Mouse (Mus musculus) midbrain, postnatal 0 days (tissue): ENCODE results near the gene Robo1. TPM values are rescaled to one million over a fixed set of nuclear protein-coding genes. Genes with fewer than 3 reads are reported as not detected.

Experiments used
- ATAC-seq: fragments of 200-750 bp; cut with Nextera tagmentation; 2 replicates; pipeline ENCODE4 v1.8.0; 2017; ENCODE audit warnings: moderate number of reproducible peaks, mild to moderate bottlenecking, moderate TSS enrichment, moderate library complexity; ENCODE audit not compliant: low FRiP score
- DNase-seq: peaks from one replicate; pipeline ENCODE4 v3.0.0-alpha.2; 2015; ENCODE audit warnings: low spot score
- H3K27ac ChIP-seq: fragments of 300-500 bp; sonication (generic); 2 replicates; pipeline ENCODE4 v1.5.1; 2014; ENCODE audit warnings: low read depth, mild to moderate bottlenecking, low read length, mixed read lengths
- H3K27me3 ChIP-seq: fragments of 300-500 bp; sonication (generic); 2 replicates; pipeline ENCODE4 v1.6.1; 2014; ENCODE audit warnings: low read length, control low read depth, mixed read lengths; ENCODE audit not compliant: insufficient read depth
- H3K36me3 ChIP-seq: fragments of 300-500 bp; sonication (generic); 2 replicates; pipeline ENCODE4 v1.6.1; 2014; ENCODE audit warnings: low read length, control low read depth, mixed read lengths; ENCODE audit not compliant: insufficient read depth
- H3K4me1 ChIP-seq: fragments of 300-500 bp; sonication (generic); 2 replicates; pipeline ENCODE4 v1.6.1; 2014; ENCODE audit warnings: mild to moderate bottlenecking, control low read depth, antibody characterized with exemption, low read length, mixed read lengths; ENCODE audit not compliant: insufficient read depth
- H3K4me2 ChIP-seq: fragments of 300-500 bp; sonication (generic); 2 replicates; pipeline ENCODE4 v1.6.1; 2014; ENCODE audit warnings: low read depth, mild to moderate bottlenecking, low read length, mixed read lengths; ENCODE audit not compliant: poor library complexity, severe bottlenecking
- H3K4me3 ChIP-seq: fragments of 300-500 bp; sonication (generic); 2 replicates; pipeline ENCODE4 v1.5.1; 2014; ENCODE audit warnings: low read depth, mild to moderate bottlenecking, low read length, moderate library complexity
- H3K9ac ChIP-seq: fragments of 300-500 bp; sonication (generic); replicated peaks from 2 replicates; pipeline ENCODE4 v1.6.1; 2014; ENCODE audit warnings: mild to moderate bottlenecking, low read length, moderate library complexity, mixed read lengths; ENCODE audit not compliant: poor library complexity, severe bottlenecking
- H3K9me3 ChIP-seq: fragments of 300-500 bp; sonication (generic); 2 replicates; pipeline ENCODE4 v1.6.1; 2016; ENCODE audit warnings: low read length, control low read depth
- CTCF ChIP-seq: IDR thresholded peaks from 2 replicates; pipeline ENCODE4 v1.5.1; 2016; ENCODE audit warnings: antibody characterized with exemption, mild to moderate bottlenecking
- WGBS: fragments of 180-500 bp; shearing (Covaris S2); extraction: QIAGEN DNeasy Blood & Tissue Kit; methylation state at CpG from one replicate; pipeline ENCODE4 v1.1.7; 2014; 5-methylcytosine and 5-hydroxymethylcytosine counted together
- polyA plus RNA-seq: library from polyadenylated mRNA; unstranded; fragments of >200 nt; fragmentation: Nextera tagmentation; extraction: Ambion mirVana; gene quantifications from 2 replicates; pipeline ENCODE4 v1.2.1, GENCODE M21; 2015
- total RNA-seq: library from RNA; depleted of rRNA; stranded (reverse); fragments of >200 nt; gene quantifications from 2 replicates; pipeline ENCODE4 v1.2.3, GENCODE M21; 2014

Robo1 gene
- total and polyA plus RNA-seq, 2 experiments from 2014 or later = 31.4 to 96.1 TPM

GRCm38 (mm10) chr16:72575171-72575570 lies 267.1 kb downstream of the Robo1 start:
- H3K4me2 ChIP-seq = no peak overlapping the region
- H3K9me3 ChIP-seq = no peaks in the 10 kb centered on the region
- no peaks in the 10 kb centered on the region for H3K27me3 ChIP-seq
- no peaks in the 10 kb centered on the region for H3K36me3 ChIP-seq
- no peak for TF ChIP-seq CTCF
- DNase-seq (no peak), ATAC-seq (no peak)
- no peak overlapping the region for H3K4me3 ChIP-seq
- no peaks in the 10 kb centered on the region for H3K4me1 ChIP-seq
- no peak overlapping the region for H3K9ac ChIP-seq
- no peak overlapping the region for H3K27ac ChIP-seq
- 94% methylated on average over 1 of the region's 1 CpGs for WGBS

GRCm38 (mm10) chr16:72576956-72577355 lies 268.9 kb downstream of the Robo1 start:
- no peak for ATAC-seq
- Histone ChIP-seq H3K9ac (no peak overlapping the region), H3K27me3 (no peaks in the 10 kb centered on the region), H3K27ac (no peak overlapping the region), H3K4me1 (no peaks in the 10 kb centered on the region), H3K4me3 (no peak overlapping the region), H3K36me3 (no peaks in the 10 kb centered on the region), H3K9me3 (no peaks in the 10 kb centered on the region), H3K4me2 (no peak overlapping the region)
- DNase-seq = peak; percentile 7
- no peak for TF ChIP-seq CTCF
- WGBS = 62% methylated on average over 7 of the region's 7 CpGs

DNA sequence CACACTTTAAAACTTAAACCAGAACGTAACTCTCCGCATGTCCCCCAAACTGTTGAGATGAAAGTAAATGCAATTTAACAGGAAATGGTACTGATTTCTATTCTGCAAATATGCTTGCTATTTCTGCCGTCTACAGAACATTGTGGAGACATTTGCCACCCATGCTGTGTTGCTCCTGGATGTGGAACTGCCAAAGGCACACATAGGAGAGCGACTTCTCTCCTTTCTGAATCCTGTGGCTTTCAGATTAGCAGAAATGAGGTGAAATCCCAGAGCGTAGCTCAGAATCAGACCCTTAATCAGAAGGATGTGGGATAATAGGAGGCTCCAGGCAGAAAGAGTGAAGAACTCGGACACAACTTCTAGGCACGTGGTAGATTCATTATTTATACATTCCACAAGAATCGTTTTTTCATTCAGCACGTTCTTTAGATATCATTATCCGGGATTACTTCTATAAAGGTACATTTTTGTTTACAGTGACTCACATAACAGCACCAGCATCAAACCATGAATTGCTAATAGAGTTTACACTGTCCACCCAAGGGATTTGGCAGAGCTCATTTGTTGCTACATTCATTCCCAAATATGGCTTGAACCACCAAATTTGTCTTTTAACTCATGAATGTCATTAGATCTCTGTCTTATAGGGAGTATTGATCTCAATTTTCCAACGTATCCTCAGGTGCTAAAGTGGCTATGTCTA lies 276.5 kb downstream of the Robo1 start:
- ATAC-seq (0 out of 2 replicates have a peak, but pooled peaks have one; percentile 27), DNase-seq (peak; percentile 18)
- Histone ChIP-seq H3K36me3 (no peaks in the 10 kb centered on the region), H3K4me1 (no peaks in the 10 kb centered on the region), H3K9me3 (no peaks in the 10 kb centered on the region), H3K27ac (no peak overlapping the region), H3K4me2 (no peak overlapping the region), H3K4me3 (no peak overlapping the region), H3K9ac (no peak overlapping the region), H3K27me3 (no peaks in the 10 kb centered on the region)
- no peak for TF ChIP-seq CTCF
- WGBS = 42% methylated on average over 11 of the region's 11 CpGs

GRCm38 (mm10) chr16:72585160-72585813 lies 277.2 kb downstream of the Robo1 start:
- no peaks in the 10 kb centered on the region for H3K36me3 ChIP-seq
- DNase-seq (peak; percentile 56), ATAC-seq (peak; percentile 38; the same call in 1 of the 2 replicates)
- H3K27me3 ChIP-seq = no peaks in the 10 kb centered on the region
- no peak for TF ChIP-seq CTCF
- no peak overlapping the region for H3K4me3 ChIP-seq
- no peaks in the 10 kb centered on the region for H3K4me1 ChIP-seq
- 39% methylated on average over 3 of the region's 3 CpGs for WGBS
- H3K27ac ChIP-seq = no peak overlapping the region
- H3K4me2 ChIP-seq = no peak overlapping the region
- no peaks in the 10 kb centered on the region for H3K9me3 ChIP-seq
- H3K9ac ChIP-seq = no peak overlapping the region

GRCm38 (mm10) chr16:72587376-72588072 lies 279.4 kb downstream of the Robo1 start:
- Histone ChIP-seq H3K4me2 (no peak overlapping the region), H3K27ac (no peak overlapping the region), H3K36me3 (no peaks in the 10 kb centered on the region), H3K9ac (no peak overlapping the region), H3K4me3 (no peak overlapping the region), H3K4me1 (no peaks in the 10 kb centered on the region), H3K9me3 (no peaks in the 10 kb centered on the region), H3K27me3 (no peaks in the 10 kb centered on the region)
- 65% methylated on average over 3 of the region's 3 CpGs for whole genome bisulfite sequencing
- DNase-seq (no peak), ATAC-seq (no peak)
- TF ChIP-seq CTCF = no peak
